Mouse (Mus musculus) thymus, adult 2 months (tissue): ENCODE measurements at regions not wholly inside any gene's neighbourhood (a gene's known extent, or its start where the extent isn't known, plus 50 kb on each side); places are given as distances from the start of the nearest gene placed in this dataset.

ENCODE experiments used
- CTCF ChIP-seq: fragments of 200-500 bp; IDR thresholded peaks from 2 replicates; pipeline ENCODE4 v1.5.1; 2012; ENCODE audit warnings: mild to moderate bottlenecking, control low read depth, low read length, moderate library complexity, borderline replicate concordance; ENCODE audit not compliant: control insufficient read depth, poor library complexity, insufficient read depth; ENCODE audit errors: extremely low read depth
- POLR2A ChIP-seq: fragments of 200-500 bp; IDR thresholded peaks from 2 replicates; pipeline ENCODE4 v1.6.1; 2012; ENCODE audit warnings: mild to moderate bottlenecking, low read length, control low read depth, moderate library complexity; ENCODE audit not compliant: control insufficient read depth, poor library complexity, insufficient read depth; ENCODE audit errors: extremely low read depth

DNA sequence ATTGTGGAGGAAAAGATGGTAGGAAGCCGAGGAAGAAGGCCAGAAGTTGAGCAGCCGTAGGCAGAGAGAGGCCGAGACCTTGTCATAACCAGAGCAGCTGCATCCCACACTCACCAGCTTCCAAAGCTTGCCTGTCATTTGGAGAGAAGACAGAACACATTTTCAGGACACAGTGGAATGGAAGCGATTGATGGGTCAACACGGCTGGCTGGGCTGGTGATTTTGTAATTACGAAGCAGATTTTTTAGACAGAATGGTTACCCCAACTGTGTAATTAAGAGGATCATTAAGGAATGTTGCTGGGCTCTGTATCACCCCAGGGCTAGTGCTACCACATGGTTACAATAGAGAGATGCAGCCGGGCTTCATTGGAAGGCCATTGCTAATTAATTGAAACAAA, 76.8 kb upstream of the Chchd3 start:
- no peak for TF ChIP-seq POLR2A
- no peak for TF ChIP-seq CTCF
